Mouse (Mus musculus) midbrain, embryonic 10.5 days (tissue): Measurements from ENCODE around the gene Tjap1. TPM values are rescaled to one million over a fixed set of nuclear protein-coding genes. Genes with fewer than 3 reads are reported as not detected.
A peak's percentile ranks its signal among the peaks of the same experiment; 100 is the strongest.

Experiments used
- DNase-seq: peaks from one replicate; pipeline ENCODE4 v3.0.0-alpha.2; 2017; ENCODE audit warnings: low spot score
- H3K27ac ChIP-seq: fragments of 300-500 bp; sonication (generic); replicated peaks from 2 replicates; pipeline ENCODE4 v1.5.1; 2016; ENCODE audit warnings: mild to moderate bottlenecking
- H3K27me3 ChIP-seq: fragments of 300-500 bp; sonication (generic); 2 replicates; pipeline ENCODE4 v1.6.1; 2016; ENCODE audit warnings: low read depth, mild to moderate bottlenecking; ENCODE audit not compliant: poor library complexity, severe bottlenecking
- H3K36me3 ChIP-seq: fragments of 300-500 bp; sonication (generic); 2 replicates; pipeline ENCODE4 v1.6.1; 2016; ENCODE audit warnings: mild to moderate bottlenecking, moderate library complexity
- H3K4me1 ChIP-seq: fragments of 300-500 bp; sonication (generic); 2 replicates; pipeline ENCODE4 v1.6.1; 2016
- H3K4me3 ChIP-seq: fragments of 300-500 bp; sonication (generic); 2 replicates; pipeline ENCODE4 v1.5.1; 2016; ENCODE audit warnings: mild to moderate bottlenecking, moderate library complexity
- H3K9me3 ChIP-seq: fragments of 300-500 bp; sonication (generic); replicated peaks from 2 replicates; pipeline ENCODE4 v1.6.1; 2016; ENCODE audit warnings: mild to moderate bottlenecking
- WGBS: fragments of 180-500 bp; shearing (Covaris S2); methylation state at CpG from one replicate; pipeline ENCODE4 v1.1.7; 2016; 5-methylcytosine and 5-hydroxymethylcytosine counted together
- polyA plus RNA-seq: library from polyadenylated mRNA; unstranded; fragments of >200 nt; fragmentation: Nextera tagmentation; extraction: Ambion mirVana; gene quantifications from 2 replicates; pipeline ENCODE4 v1.2.1, GENCODE M21; 2016

Tjap1 gene
- 65.8 and 68.2 TPM in 2 replicates for polyA plus RNA-seq

DNA sequence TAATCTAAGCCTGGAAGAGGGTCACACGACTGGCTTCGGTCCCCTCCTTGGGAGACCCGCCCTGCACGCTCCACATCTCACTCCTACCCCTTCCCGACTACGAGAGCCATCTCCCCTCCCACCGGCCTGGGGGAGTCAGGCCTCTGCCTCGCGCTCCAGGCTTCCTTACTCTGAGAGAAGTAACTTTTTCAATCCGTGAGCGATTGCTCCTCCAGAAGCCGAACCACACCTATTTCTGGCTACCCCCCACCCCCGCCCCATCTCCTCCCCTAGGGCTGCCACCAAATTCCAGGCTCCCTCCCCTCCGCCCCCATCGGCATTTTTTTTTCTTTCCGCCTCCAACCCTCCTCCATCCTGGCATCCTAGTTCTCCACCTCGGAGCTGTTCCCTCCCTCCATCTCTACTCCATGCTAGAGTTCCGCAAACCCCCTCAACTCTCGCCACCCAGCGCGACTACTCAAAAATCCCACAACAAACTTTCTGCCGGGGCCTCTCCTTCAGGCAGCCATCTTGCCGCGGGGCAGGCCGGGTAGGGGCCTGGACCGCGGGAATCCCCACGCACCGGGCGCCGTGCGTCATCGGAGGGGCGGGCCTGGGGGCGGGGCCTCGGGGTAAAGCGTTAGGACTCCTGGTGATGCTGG lies at the start of gene Tjap1:
Gene Tjap1 (minus strand): TSS at position 544 of the 641 bp plus-strand sequence.
- H3K36me3 ChIP-seq: peaks cover 35% of the 10 kb centered on the region
- under 1% methylated on average over 37 of the region's 37 CpGs for WGBS
- DNase-seq: peak; percentile 92
- H3K27ac ChIP-seq: peak within 1 kb of the TSS; percentile 92
- peaks cover 31% of the 10 kb centered on the region for H3K4me1 ChIP-seq
- no peaks in the 10 kb centered on the region for H3K27me3 ChIP-seq
- H3K9me3 ChIP-seq: no peaks in the 10 kb centered on the region
- H3K4me3 ChIP-seq: peak within 1 kb of the TSS; percentile 76

DNA sequence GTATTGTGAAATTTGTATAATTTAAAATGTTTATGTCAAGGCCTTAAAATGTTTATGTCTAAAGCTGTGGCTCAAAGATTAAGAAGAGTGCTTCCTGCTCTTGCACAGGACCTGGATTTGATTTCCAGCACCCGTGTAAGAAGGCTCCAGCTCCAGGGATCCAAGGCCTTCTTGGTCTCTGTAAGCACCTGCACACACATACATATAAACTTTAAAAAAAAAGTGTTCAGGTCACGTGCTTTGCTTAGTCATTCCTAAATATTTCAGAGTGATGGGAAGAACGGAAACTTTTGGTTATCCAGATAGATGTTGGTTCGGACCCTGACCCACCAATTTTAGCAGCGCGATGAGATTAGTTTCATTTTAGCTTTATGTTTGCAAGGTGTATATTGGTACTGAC lies 45.9 kb upstream of the Tjap1 start:
- peaks cover 21% of the 10 kb centered on the region for H3K4me1 ChIP-seq
- no peak for DNase-seq
- H3K27me3 ChIP-seq: no peaks in the 10 kb centered on the region
- peaks cover 10% of the 10 kb centered on the region for H3K36me3 ChIP-seq
- WGBS: 77% methylated on average over 6 of the region's 6 CpGs
- no peaks in the 10 kb centered on the region for H3K9me3 ChIP-seq
- peak overlapping the region; percentile 73 for H3K4me3 ChIP-seq
- peak overlapping the region; percentile 88 for H3K27ac ChIP-seq

DNA sequence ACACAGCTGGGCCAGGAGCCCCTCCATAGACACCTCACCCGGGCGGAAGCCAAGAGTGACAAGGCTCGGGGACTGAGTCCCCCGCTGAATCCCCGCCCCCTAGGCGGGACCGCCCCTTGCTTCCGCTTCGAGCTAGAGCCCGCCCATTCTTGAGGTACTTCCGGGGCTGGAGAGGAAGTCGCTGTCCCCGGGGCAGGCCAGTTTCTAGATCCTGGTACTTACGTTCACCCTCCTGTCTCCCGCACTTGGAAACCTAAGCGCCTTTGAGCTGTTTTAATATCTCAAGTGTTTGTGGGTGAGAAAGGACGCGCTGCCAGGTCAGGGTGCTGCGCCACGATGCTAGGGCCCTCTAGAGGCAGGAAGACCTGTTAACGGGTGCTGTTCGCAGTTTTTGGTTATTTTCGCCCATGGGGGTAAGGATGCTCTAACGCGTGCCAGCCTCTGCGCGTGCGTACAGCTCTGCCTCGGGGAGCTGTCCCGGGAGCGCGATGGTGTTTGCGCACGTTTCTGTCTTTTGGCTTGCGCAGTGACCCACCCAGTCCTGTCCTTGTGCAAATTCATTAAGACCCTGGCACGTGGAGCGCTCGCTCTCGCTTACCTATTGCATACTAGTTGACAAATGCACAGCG lies 45.2 kb upstream of the Tjap1 start, which contains the start of gene Abcc10:
Gene Abcc10 (minus strand): TSS at position 447 of the 629 bp plus-strand sequence.
- peaks cover 21% of the 10 kb centered on the region for H3K4me1 ChIP-seq
- H3K36me3 ChIP-seq: peaks cover 17% of the 10 kb centered on the region
- no peaks in the 10 kb centered on the region for H3K9me3 ChIP-seq
- peak; percentile 97 for DNase-seq
- WGBS: under 1% methylated on average over 40 of the region's 40 CpGs
- no peaks in the 10 kb centered on the region for H3K27me3 ChIP-seq
- peak within 1 kb of the TSS; percentile 88 for H3K27ac ChIP-seq
- peak within 1 kb of the TSS; percentile 73 for H3K4me3 ChIP-seq

DNA sequence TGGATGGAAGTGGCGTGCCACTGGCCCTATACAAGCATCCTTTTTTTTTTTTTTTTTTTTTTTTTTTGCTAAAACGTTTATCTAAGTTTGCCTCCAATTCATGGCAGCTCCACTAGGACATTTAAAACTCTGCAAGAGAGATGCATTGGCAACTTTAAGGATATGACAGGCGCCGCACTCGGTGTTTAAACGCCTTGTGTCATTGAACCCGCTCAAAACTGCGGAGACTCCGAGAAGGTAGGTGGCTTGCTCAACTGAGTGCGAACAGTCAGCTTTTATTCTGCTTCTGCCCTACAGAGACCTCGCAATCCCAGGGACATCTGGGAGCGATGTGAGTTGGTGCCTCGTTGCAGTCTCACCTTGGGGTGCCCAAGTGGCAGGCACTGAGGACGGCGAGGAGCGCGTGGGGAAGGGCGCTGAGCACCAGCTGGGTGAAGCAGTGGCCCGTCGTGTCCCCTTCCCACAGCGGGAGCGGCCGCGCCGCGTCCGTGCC lies 44.6 kb upstream of the Tjap1 start:
- peak overlapping the region; percentile 73 for H3K4me3 ChIP-seq
- peaks cover 22% of the 10 kb centered on the region for H3K36me3 ChIP-seq
- H3K4me1 ChIP-seq: peaks cover 21% of the 10 kb centered on the region
- DNase-seq: no peak
- no peaks in the 10 kb centered on the region for H3K27me3 ChIP-seq
- peak overlapping the region; percentile 88 for H3K27ac ChIP-seq
- 4% methylated on average over 27 of the region's 27 CpGs for WGBS
- no peaks in the 10 kb centered on the region for H3K9me3 ChIP-seq

DNA sequence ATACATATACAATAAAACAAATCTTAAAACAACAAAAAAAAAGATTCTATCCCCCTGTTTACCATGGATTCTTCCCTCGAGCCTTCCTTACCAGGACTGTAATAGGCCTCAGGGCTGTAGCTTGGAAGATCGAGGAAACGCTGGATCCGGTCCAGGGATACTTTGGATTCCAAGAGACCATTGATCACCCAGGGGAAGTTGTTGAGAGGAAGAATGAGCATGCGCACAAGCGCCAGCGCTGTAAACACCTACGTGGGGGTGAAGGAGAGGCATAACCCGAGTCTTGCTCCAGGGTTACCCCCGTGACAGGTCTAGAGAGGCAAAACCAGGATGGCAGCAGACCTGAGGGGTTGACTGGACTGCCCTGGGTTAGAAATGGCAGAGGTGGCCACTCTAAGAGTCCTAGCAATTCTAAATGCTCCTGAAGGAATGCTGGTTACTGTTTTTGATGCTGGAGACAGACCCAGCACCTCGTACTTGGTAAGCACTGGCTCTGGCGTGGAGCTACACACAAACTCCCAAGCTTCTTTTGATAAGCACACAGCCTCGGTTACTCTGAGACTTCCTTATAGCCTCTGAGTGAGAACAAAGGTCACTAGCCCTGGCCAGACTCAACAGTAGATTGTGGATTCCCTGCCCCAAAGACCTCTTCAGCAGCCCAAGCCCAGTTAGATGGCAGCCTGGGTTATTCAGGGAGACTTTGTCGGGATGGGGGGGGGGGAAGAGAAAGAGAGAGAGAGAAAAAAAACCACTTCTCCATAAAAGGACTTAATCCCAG lies 39.4 kb upstream of the Tjap1 start:
- Histone ChIP-seq H3K9me3 (peaks cover 4% of the 10 kb centered on the region; the same call in 1 of the 2 replicates), H3K36me3 (peaks cover 41% of the 10 kb centered on the region), H3K27me3 (no peaks in the 10 kb centered on the region), H3K4me1 (peaks cover 9% of the 10 kb centered on the region), H3K27ac (no peak overlapping the region), H3K4me3 (no peak overlapping the region)
- 92% methylated on average over 14 of the region's 14 CpGs for WGBS
- no peak for DNase-seq

DNA sequence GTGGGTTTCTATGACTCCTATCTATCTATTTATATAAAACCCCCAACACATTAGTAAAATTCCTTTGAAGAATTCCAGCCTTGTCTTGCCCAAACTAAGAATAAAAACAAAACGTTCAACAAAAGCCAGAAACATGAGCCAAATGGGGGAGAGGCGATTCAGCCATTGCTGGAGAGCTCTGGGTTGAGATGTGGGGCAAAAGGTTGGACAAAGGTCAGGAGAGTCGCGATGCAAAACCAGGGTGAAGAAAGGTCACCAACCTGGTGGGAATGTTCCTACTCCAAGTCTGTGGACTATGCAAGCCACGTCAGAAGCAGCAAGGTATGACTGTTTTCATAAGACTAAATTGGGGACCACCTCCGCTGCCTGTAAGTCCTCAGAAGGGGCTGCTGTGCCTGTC lies 37.7 kb upstream of the Tjap1 start:
- H3K27ac ChIP-seq: no peak overlapping the region
- no peaks in the 10 kb centered on the region for H3K4me1 ChIP-seq
- H3K4me3 ChIP-seq: no peak overlapping the region
- peaks cover 41% of the 10 kb centered on the region for H3K36me3 ChIP-seq
- 82% methylated on average over 6 of the region's 6 CpGs for WGBS
- H3K27me3 ChIP-seq: no peaks in the 10 kb centered on the region
- no peak for DNase-seq
- H3K9me3 ChIP-seq: peaks cover 4% of the 10 kb centered on the region; the same call in 1 of the 2 replicates

DNA sequence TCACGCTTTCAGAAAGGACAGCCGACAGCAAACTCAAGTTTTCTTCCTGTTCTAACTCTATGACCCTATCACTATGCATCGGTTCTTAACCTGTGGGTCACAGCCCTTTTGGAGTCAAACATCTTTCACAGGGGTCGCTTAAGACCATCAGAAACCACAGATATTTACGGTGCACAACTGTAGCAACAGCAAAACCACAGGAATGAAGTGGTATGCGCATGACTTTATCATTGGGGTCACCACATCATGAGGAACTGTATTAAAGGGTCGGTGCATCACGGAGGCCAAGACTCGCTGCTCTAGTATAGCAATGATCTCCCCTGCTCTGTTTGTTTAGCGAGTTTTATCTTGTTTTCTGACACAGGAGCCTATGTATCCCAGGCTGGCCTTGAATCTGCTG lies 33.0 kb upstream of the Tjap1 start:
- 91% methylated on average over 10 of the region's 10 CpGs for WGBS
- no peaks in the 10 kb centered on the region for H3K9me3 ChIP-seq
- H3K36me3 ChIP-seq: peaks cover 10% of the 10 kb centered on the region
- no peak for DNase-seq
- H3K27ac ChIP-seq: no peak overlapping the region
- H3K27me3 ChIP-seq: no peaks in the 10 kb centered on the region
- H3K4me3 ChIP-seq: no peak overlapping the region
- no peaks in the 10 kb centered on the region for H3K4me1 ChIP-seq

DNA sequence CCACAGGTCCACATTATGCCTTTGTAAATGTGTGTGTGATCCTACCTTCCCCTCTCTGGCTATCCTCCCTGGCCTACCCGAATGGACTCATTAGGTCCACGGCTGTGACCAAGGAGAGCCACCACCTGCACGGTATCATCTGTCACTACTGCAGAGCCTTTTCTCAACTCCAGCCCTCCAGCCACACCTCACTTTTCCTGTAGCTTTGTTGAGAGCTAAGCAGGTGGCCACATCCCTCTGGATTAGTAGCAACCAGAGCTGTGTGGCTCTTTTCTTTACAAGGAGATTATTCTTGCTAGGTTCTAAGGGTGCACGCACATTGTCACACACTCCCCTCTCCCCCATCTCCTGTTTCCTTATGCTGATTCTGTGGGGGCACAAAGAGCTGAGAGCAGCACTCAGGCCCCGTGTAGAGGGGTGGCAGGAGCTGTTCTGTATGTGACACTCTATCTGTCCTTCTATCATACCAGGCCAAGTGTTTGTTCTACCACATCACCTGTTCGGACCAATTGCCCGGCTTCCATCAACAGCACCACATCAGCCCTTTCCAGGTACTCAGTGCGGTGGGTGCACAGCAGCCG lies 30.4 kb upstream of the Tjap1 start:
- peaks cover 11% of the 10 kb centered on the region for H3K36me3 ChIP-seq
- no peaks in the 10 kb centered on the region for H3K4me1 ChIP-seq
- H3K9me3 ChIP-seq: no peaks in the 10 kb centered on the region
- 88% methylated on average over 9 of the region's 9 CpGs for WGBS
- H3K4me3 ChIP-seq: no peak overlapping the region
- DNase-seq: no peak
- no peaks in the 10 kb centered on the region for H3K27me3 ChIP-seq
- no peak overlapping the region for H3K27ac ChIP-seq

DNA sequence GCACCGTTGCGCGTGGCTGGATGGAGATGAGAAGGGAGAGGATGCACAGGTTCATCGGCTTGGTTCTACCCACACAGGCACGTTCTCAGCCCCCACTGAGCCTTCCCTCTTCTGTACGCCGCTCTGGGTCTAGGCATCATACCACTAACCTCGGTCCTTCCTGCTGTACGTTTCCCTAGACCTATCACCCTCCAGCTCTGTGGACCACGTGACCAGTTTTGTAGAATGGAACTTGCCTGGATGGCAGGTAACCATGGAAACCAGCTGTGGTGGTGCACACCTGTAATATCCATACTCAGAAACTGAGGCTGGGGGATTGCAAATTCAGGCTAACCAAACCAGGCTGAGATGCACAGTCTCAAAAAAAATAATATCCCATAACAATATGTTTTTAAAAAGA lies 27.7 kb upstream of the Tjap1 start:
- no peak overlapping the region for H3K27ac ChIP-seq
- no peaks in the 10 kb centered on the region for H3K4me1 ChIP-seq
- WGBS: 87% methylated on average over 10 of the region's 10 CpGs
- no peak overlapping the region for H3K4me3 ChIP-seq
- no peaks in the 10 kb centered on the region for H3K27me3 ChIP-seq
- DNase-seq: no peak
- H3K9me3 ChIP-seq: no peaks in the 10 kb centered on the region
- H3K36me3 ChIP-seq: peaks cover 24% of the 10 kb centered on the region

DNA sequence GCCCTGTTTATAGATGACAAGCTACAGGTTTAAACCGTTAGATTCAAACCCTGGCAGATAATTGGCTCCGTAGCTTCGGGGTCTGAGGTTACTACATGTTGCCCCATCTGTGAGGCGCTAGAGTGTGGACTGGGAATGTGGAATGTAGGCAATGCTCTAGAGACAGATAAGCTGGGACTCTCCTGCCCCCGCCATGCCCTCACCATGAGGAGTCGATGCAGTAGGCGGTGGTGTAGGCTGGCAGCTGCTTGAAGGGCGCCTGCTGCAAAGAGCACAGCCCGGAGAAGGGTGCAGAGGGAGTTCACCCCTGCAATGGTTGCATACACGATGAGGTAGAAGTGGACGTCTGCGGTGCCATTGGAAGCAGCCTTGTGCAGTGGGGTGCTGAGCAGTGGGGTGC lies 27.0 kb upstream of the Tjap1 start:
- 87% methylated on average over 12 of the region's 12 CpGs for WGBS
- Histone ChIP-seq H3K4me1 (no peaks in the 10 kb centered on the region), H3K4me3 (no peak overlapping the region), H3K27ac (no peak overlapping the region), H3K36me3 (peaks cover 25% of the 10 kb centered on the region), H3K27me3 (no peaks in the 10 kb centered on the region), H3K9me3 (no peaks in the 10 kb centered on the region)
- no peak for DNase-seq

DNA sequence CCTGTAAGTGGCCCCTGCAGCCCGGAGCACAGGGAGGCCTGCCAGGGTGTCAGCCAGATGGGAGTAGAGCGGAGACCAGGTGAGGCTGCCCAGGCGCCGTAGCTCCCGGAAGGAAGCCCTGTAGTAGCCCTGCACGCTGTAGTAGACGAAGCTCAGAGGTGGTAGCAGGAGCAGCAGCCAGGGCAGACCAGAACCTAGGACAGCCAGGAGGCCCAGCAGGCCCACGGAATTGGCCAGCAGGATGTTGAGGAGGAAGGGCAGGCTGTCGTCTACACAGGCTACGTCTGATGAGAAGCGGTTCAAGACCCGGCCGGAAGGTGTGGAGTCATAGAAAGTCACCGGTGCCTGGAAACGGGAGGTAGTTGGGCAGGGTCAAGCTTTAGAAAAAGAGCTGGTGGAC lies 24.1 kb upstream of the Tjap1 start:
- 93% methylated on average over 15 of the region's 15 CpGs for WGBS
- no peak overlapping the region for H3K27ac ChIP-seq
- H3K36me3 ChIP-seq: peaks cover 28% of the 10 kb centered on the region
- H3K9me3 ChIP-seq: no peaks in the 10 kb centered on the region
- no peaks in the 10 kb centered on the region for H3K4me1 ChIP-seq
- DNase-seq: no peak
- H3K27me3 ChIP-seq: no peaks in the 10 kb centered on the region
- H3K4me3 ChIP-seq: no peak overlapping the region

DNA sequence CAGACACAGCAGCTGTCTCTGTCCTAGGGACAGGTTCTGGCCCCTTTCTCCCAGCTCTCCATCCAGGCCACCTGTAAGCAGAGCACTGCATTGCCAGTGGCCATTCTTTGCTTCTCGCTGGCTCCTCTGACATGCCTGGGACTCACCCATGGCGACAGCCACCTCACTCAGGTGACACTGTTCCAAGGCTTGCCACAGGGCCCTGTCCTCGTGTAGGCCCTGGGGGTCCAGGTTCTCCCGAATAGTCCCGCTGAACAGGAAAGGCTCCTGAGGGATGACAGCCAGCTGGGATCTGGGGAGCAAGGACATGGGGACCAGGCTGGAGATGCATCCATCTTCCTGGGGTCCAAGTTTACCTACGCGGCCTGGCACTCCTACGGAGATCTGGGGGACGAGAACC lies 21.4 kb upstream of the Tjap1 start:
- Histone ChIP-seq H3K4me1 (peaks cover 3% of the 10 kb centered on the region), H3K27ac (no peak overlapping the region), H3K36me3 (peaks cover 23% of the 10 kb centered on the region), H3K9me3 (no peaks in the 10 kb centered on the region), H3K4me3 (no peak overlapping the region), H3K27me3 (peaks cover 17% of the 10 kb centered on the region)
- 92% methylated on average over 9 of the region's 9 CpGs for WGBS
- DNase-seq: no peak
